Comparison of ENCODE assay signal across 21 mouse cellular contexts in genomic region chr9:83375522-83376176, GRCm38 (mm10).
DNase-seq lines count a peak whose midpoint lies in the region; ATAC-seq and TF ChIP-seq lines count a peak whose summit lies in the region.
"Had no signal": no experiment of that assay in that cellular context is flagged by ENCODE, and none has a peak within 500 bp of the region (broad histone marks: within the 10 kb centered on the region; RNA-seq: fewer than 3 reads in every experiment).

No protein-coding gene starts in this region.

- dilution Hi-C loops in CH12.LX (cut with MboI; ENCODE audit: extremely low pct_ligation_motif_present, extremely low pct_unique_long_range_greater_than_20kb, low sequenced_read_pairs): no loop called here

- TF ChIP-seq RAD21 in CH12.LX (IDR thresholded peaks at IDR 0.05; ENCODE audit: low read depth, low read length): no peak

- TF ChIP-seq CTCF in CH12.LX (conservative IDR thresholded peaks at IDR 0.05 in 1 of 2, IDR thresholded peaks at IDR 0.05 in 1 of 2; ENCODE audit: low read depth in 2 of 2, low read length in 2 of 2): no peak
- TF ChIP-seq CTCF in liver, postnatal 0 days (IDR thresholded peaks at IDR 0.05; ENCODE audit: low read depth): no peak

- H3K4me1 ChIP-seq in liver, embryonic 11.5 days (replicated peaks; ENCODE audit: control insufficient read depth, insufficient read depth, low read length): no peaks in the 10 kb centered on the region
- peaks cover 5% of the 10 kb centered on the region; the same call in 1 of the 2 replicates for H3K4me1 ChIP-seq in liver, embryonic 12.5 days
- peaks cover 0 to 7% of the 10 kb centered on the region in 2 experiments; a peak in 2 of 4 replicates for H3K4me1 ChIP-seq in CH12.LX (ENCODE audit: control insufficient read depth in 1 of 2, insufficient read depth in 2 of 2)
- no peaks in the 10 kb centered on the region for H3K4me1 ChIP-seq in liver, postnatal 0 days (ENCODE audit: insufficient read depth)
- H3K4me1 ChIP-seq: embryonic facial prominence, embryonic 15.5 days; forebrain, embryonic 15.5 days; hindbrain, embryonic 15.5 days had no signal

- 23% methylated on average over 4 of the region's 4 CpGs for WGBS in liver, embryonic 11.5 days
- 14% methylated on average over 4 of the region's 4 CpGs for whole genome bisulfite sequencing in liver, embryonic 12.5 days (ENCODE audit: insufficient replicate concordance)
- 31% methylated on average over 4 of the region's 4 CpGs for WGBS in liver, postnatal 0 days (ENCODE audit: insufficient replicate concordance)

- peak; percentile 62 for ATAC-seq in liver, embryonic 11.5 days (replicated peaks; ENCODE audit: low FRiP score)
- no peak for ATAC-seq in liver, embryonic 12.5 days
- peak; percentile 72 for ATAC-seq in granulocyte monocyte progenitor cell, adult 5-6 weeks (replicated peaks; ENCODE audit: poor library complexity, severe bottlenecking)
- ATAC-seq in liver, postnatal 0 days: 0 out of 2 replicates have a peak, but pooled peaks have one; percentile 17
- ATAC-seq: forebrain, embryonic 15.5 days had no signal

- H3K27me3 ChIP-seq in liver, embryonic 11.5 days (replicated peaks; ENCODE audit: control insufficient read depth, insufficient read depth, low read length): no peaks in the 10 kb centered on the region
- H3K27me3 ChIP-seq in liver, embryonic 12.5 days (replicated peaks): no peaks in the 10 kb centered on the region
- no peaks in the 10 kb centered on the region for H3K27me3 ChIP-seq in CH12.LX (replicated peaks)
- H3K27me3 ChIP-seq in liver, postnatal 0 days (ENCODE audit: insufficient read depth, low read length): no peaks in the 10 kb centered on the region
- H3K27me3 ChIP-seq: embryonic facial prominence, embryonic 15.5 days; forebrain, embryonic 15.5 days; hindbrain, embryonic 15.5 days had no signal

- DNase-seq in liver, embryonic 11.5 days (ENCODE audit: low spot score): no peak
- no peak for DNase-seq in CH12.LX (ENCODE audit: extremely low read depth)
- DNase-seq in liver, postnatal 0 days: no peak
- DNase-seq in spleen, postnatal 10 days (ENCODE audit: low spot score in 2 of 2): no peak
- DNase-seq in cerebellum, adult 11 months: no peak
- no peak for DNase-seq in thymus, postnatal 14 days
- DNase-seq: adrenal gland, postnatal 10 days; cerebellum, adult 18-20 months; cerebellum, postnatal 10 days; embryo, embryonic 11 days; gastrocnemius, adult 2 months; gastrocnemius, postnatal 25 days; heart, adult 11 months; heart, postnatal 36 days had no signal

- no peaks in the 10 kb centered on the region for H3K9me3 ChIP-seq in liver, embryonic 11.5 days (ENCODE audit: control insufficient read depth, low read length)
- no peaks in the 10 kb centered on the region for H3K9me3 ChIP-seq in liver, embryonic 12.5 days (replicated peaks)
- no peaks in the 10 kb centered on the region for H3K9me3 ChIP-seq in CH12.LX (replicated peaks; ENCODE audit: low read length)
- no peaks in the 10 kb centered on the region for H3K9me3 ChIP-seq in liver, postnatal 0 days (ENCODE audit: low read length)
- H3K9me3 ChIP-seq: embryonic facial prominence, embryonic 15.5 days; forebrain, embryonic 15.5 days; heart, embryonic 13.5 days; hindbrain, embryonic 15.5 days had no signal

- no peak overlapping the region for H3K9ac ChIP-seq in liver, embryonic 11.5 days (ENCODE audit: low read depth, low read length)
- H3K9ac ChIP-seq in liver, embryonic 12.5 days: no peak overlapping the region
- H3K9ac ChIP-seq in CH12.LX (ENCODE audit: insufficient read depth, low read depth): no peak overlapping the region
- no peak overlapping the region for H3K9ac ChIP-seq in liver, postnatal 0 days (replicated peaks)
- H3K9ac ChIP-seq: embryonic facial prominence, embryonic 15.5 days; forebrain, embryonic 15.5 days; heart, embryonic 13.5 days; hindbrain, embryonic 15.5 days had no signal

- no peak overlapping the region for H3K4me2 ChIP-seq in liver, embryonic 11.5 days
- H3K4me2 ChIP-seq in liver, embryonic 12.5 days: no peak overlapping the region
- no peak overlapping the region; the same call in 1 of the 2 replicates for H3K4me2 ChIP-seq in CH12.LX (ENCODE audit: insufficient read depth, low read depth, poor library complexity, severe bottlenecking)
- no peak overlapping the region for H3K4me2 ChIP-seq in liver, postnatal 0 days (ENCODE audit: low read depth, low read length)
- H3K4me2 ChIP-seq: embryonic facial prominence, embryonic 15.5 days; forebrain, embryonic 15.5 days; heart, embryonic 13.5 days; hindbrain, embryonic 15.5 days had no signal

- no peak for TF ChIP-seq POLR2A in CH12.LX (IDR thresholded peaks at IDR 0.05; ENCODE audit: low read depth, low read length)

- peak; percentile 57; the same call in 1 of the 2 replicates for TF ChIP-seq EP300 in CH12.LX (IDR thresholded peaks at IDR 0.05; ENCODE audit: low read length)
- TF ChIP-seq EP300 in liver, postnatal 0 days (IDR thresholded peaks at IDR 0.05; ENCODE audit: low read depth): no peak

- H3K4me3 ChIP-seq in liver, embryonic 11.5 days (ENCODE audit: low read depth, low read length): no peak overlapping the region
- no peak overlapping the region for H3K4me3 ChIP-seq in liver, embryonic 12.5 days
- H3K4me3 ChIP-seq in CH12.LX (replicated peaks in 1 of 3; ENCODE audit: low read depth in 2 of 3, low read length in 2 of 3, poor library complexity in 1 of 3): no peak overlapping the region
- H3K4me3 ChIP-seq in liver, postnatal 0 days (ENCODE audit: low read depth, low read length): no peak overlapping the region
- H3K4me3 ChIP-seq: embryonic facial prominence, embryonic 15.5 days; erythroblast, embryonic 14.5 days; forebrain, embryonic 15.5 days; gastrocnemius, adult 2 months; heart, embryonic 13.5 days; hindbrain, embryonic 15.5 days had no signal

- no peaks in the 10 kb centered on the region for H3K36me3 ChIP-seq in liver, embryonic 11.5 days (ENCODE audit: control insufficient read depth, insufficient read depth, low read length)
- H3K36me3 ChIP-seq in liver, embryonic 12.5 days: no peaks in the 10 kb centered on the region
- H3K36me3 ChIP-seq in CH12.LX (replicated peaks in 1 of 2; ENCODE audit: control insufficient read depth in 1 of 2, insufficient read depth in 1 of 2, low read length in 1 of 2): no peaks in the 10 kb centered on the region
- H3K36me3 ChIP-seq in liver, postnatal 0 days (replicated peaks; ENCODE audit: insufficient read depth, low read length): no peaks in the 10 kb centered on the region
- H3K36me3 ChIP-seq: embryonic facial prominence, embryonic 15.5 days; forebrain, embryonic 15.5 days; heart, embryonic 13.5 days; hindbrain, embryonic 15.5 days had no signal

- H3K79me2 ChIP-seq in CH12.LX (replicated peaks; ENCODE audit: control insufficient read depth, extremely low read depth, insufficient read depth, poor library complexity, severe bottlenecking): no peaks in the 10 kb centered on the region

- in situ Hi-C loops in CH12.LX (cut with MboI; ENCODE audit: low pct_ligation_motif_present, low pct_unique_long_range_greater_than_20kb, low sequenced_read_pairs): no loop called here

- no peak overlapping the region for H3K27ac ChIP-seq in liver, embryonic 11.5 days (ENCODE audit: low read depth, low read length)
- no peak overlapping the region for H3K27ac ChIP-seq in liver, embryonic 12.5 days
- H3K27ac ChIP-seq in CH12.LX (ENCODE audit: insufficient read depth, low read depth): no peak overlapping the region
- H3K27ac ChIP-seq in liver, postnatal 0 days (ENCODE audit: low read depth): no peak overlapping the region
- H3K27ac ChIP-seq: embryonic facial prominence, embryonic 15.5 days; forebrain, embryonic 15.5 days; gastrocnemius, adult 2 months; heart, embryonic 13.5 days; hindbrain, embryonic 15.5 days had no signal

TF ChIP-seq in CH12.LX, 34 proteins besides CTCF, POLR2A, EP300 and RAD21:
- peak; percentile 88 for TF ChIP-seq JUND (conservative IDR thresholded peaks at IDR 0.05; ENCODE audit: low read depth, low read length)
- no peak for TF ChIP-seq GABPA (IDR thresholded peaks at IDR 0.05; ENCODE audit: insufficient replicate concordance, low read depth, low read length)
- peak; percentile 59; the same call in 1 of the 2 replicates for TF ChIP-seq JUN (IDR thresholded peaks at IDR 0.05; ENCODE audit: insufficient read depth, low read depth, low read length)
- TF ChIP-seq IRF4 (IDR thresholded peaks at IDR 0.05; ENCODE audit: low read depth, low read length): peak; percentile 92
- TF ChIP-seq USF2 (conservative IDR thresholded peaks at IDR 0.05; ENCODE audit: low read depth, low read length): no peak
